Mouse (Mus musculus): ENCODE data around the gene Nde1. TPM values are rescaled to one million over a fixed set of nuclear protein-coding genes. Genes with fewer than 3 reads are reported as not detected.

Gene Nde1
- total RNA-seq, 1 experiment from 2014 or later: 41.0 TPM

- no peak for DNase-seq
Measured at GRCm38 (mm10) chr16:14160941-14161340, 2.1 kb upstream of the Nde1 start.

GRCm38 (mm10) chr16:14163731-14164130 is 656 bp downstream of the Nde1 start:
- DNase-seq: no peak

- no peak for DNase-seq
Measured at GRCm38 (mm10) chr16:14166490-14166889, 3.4 kb downstream of the Nde1 start.

- no peak for DNase-seq
Measured at GRCm38 (mm10) chr16:14169706-14170105, 6.6 kb downstream of the Nde1 start.

- no peak for DNase-seq
Measured at GRCm38 (mm10) chr16:14178041-14178440, 15.0 kb downstream of the Nde1 start.

GRCm38 (mm10) chr16:14180163-14180733 is 17.2 kb downstream of the Nde1 start:
- no peak for DNase-seq

GRCm38 (mm10) chr16:14182360-14182759 is 19.3 kb downstream of the Nde1 start:
- no peak for DNase-seq

- no peak for DNase-seq
Measured at GRCm38 (mm10) chr16:14183856-14184255, 20.8 kb downstream of the Nde1 start.

- no peak for DNase-seq
Measured at GRCm38 (mm10) chr16:14185516-14185915, 22.4 kb downstream of the Nde1 start.

- DNase-seq: peak; percentile 20
Measured at GRCm38 (mm10) chr16:14194164-14194950, 31.3 kb downstream of the Nde1 start.

GRCm38 (mm10) chr16:14195427-14195826 is 32.4 kb downstream of the Nde1 start:
- peak; percentile 82 for DNase-seq

- peak; percentile 28 for DNase-seq
Measured at GRCm38 (mm10) chr16:14198798-14199197, 35.7 kb downstream of the Nde1 start.

GRCm38 (mm10) chr16:14215156-14215555 is 52.1 kb downstream of the Nde1 start:
- DNase-seq: no peak

GRCm38 (mm10) chr16:14237100-14237723 is 74.1 kb downstream of the Nde1 start:
- peak; percentile 88 for DNase-seq

GRCm38 (mm10) chr16:14242059-14242458 is 79.0 kb downstream of the Nde1 start:
- DNase-seq: peak; percentile 29

Small RNAs within 50 kb of the gene (microRNA-seq; reads per million reads assigned to microRNA genes)
- 0 to 0.85 reads per million in 2 experiments for gene Gm27671
- gene Mir484: 1,002 to 1,062 reads per million in 2 experiments

Other genes starting within 250 kb of the Nde1 start
- 1.4 TPM in 2 replicates for gene 2900011O08Rik, start 176.7 kb upstream of the Nde1 start, total RNA-seq (2021)
- 0.38 and 0.44 TPM in 2 replicates for gene Ifitm7, start 176.4 kb upstream of the Nde1 start, total RNA-seq (2021)
- gene Marf1, start 76 bp downstream of the Nde1 start, total RNA-seq (2021): 84.5 and 100 TPM in 2 replicates
- gene Myh11, start 128.1 kb downstream of the Nde1 start, total RNA-seq (2021): 7.6 and 21.4 TPM in 2 replicates
- 45.9 and 46.6 TPM in 2 replicates for gene Fopnl, start 154.1 kb downstream of the Nde1 start, total RNA-seq (2021)
- gene Abcc1, start 198.3 kb downstream of the Nde1 start, total RNA-seq (2021): 20.6 and 24.1 TPM in 2 replicates